Mouse (Mus musculus): ENCODE measurements around the gene Olfr411. TPM values are rescaled to one million over a fixed set of nuclear protein-coding genes. Genes with fewer than 3 reads are reported as not detected.

Gene Olfr411
- polyA plus RNA-seq, 1 experiment, result not detected

DNA sequence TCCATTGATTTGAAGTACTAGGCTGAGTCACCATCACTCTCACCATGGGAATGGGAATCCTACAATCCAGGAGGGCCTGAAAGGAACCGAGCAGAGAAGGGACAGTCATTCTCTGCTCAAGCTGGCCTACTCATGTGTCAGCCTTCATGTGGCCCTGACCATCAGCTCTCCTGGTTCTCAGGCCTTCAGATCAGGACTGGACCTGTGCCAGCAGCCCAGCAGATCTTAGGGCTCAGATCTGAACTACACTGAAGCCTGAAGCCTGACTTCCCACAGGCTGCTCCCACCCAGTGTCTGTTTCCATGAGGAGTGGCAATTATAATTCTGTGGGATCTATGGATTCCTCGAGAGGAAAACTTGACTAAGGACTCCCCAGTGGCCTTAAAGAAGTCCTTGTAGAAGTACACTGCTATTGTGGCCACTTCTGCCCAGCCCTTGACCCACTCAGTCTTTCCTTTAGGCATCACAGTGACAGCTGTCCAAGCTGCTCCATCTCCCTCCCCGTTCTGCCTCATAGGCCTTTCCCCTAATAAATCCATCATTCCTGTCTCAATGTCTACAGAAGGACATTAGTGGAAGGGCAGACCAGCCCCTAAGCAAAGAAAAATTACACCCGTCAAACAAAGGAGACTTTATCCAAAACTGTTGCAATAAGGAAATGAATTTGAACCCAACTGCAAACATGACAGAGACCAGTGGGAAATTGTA lies 26.9 kb upstream of the Olfr411 start:
- DNase-seq, result no peak
- H3K4me1 ChIP-seq (ENCODE audit: control insufficient read depth, insufficient read depth, low read length), result no peaks in the 10 kb centered on the region
- TF ChIP-seq CTCF (IDR thresholded peaks at IDR 0.05; ENCODE audit: borderline replicate concordance, insufficient read depth, low read depth, low read length) (no peak), POLR2A (IDR thresholded peaks at IDR 0.05; ENCODE audit: borderline replicate concordance, insufficient read depth, low read length) (no peak)
- no peaks in the 10 kb centered on the region for H3K27me3 ChIP-seq (ENCODE audit: control insufficient read depth, insufficient read depth, low read length)
- H3K4me3 ChIP-seq (replicated peaks; ENCODE audit: insufficient read depth, low read depth, low read length), result no peak overlapping the region
- H3K27ac ChIP-seq (ENCODE audit: insufficient read depth, low read length), result no peak overlapping the region
- WGBS, result 67% methylated on average over 4 of the region's 4 CpGs

DNA sequence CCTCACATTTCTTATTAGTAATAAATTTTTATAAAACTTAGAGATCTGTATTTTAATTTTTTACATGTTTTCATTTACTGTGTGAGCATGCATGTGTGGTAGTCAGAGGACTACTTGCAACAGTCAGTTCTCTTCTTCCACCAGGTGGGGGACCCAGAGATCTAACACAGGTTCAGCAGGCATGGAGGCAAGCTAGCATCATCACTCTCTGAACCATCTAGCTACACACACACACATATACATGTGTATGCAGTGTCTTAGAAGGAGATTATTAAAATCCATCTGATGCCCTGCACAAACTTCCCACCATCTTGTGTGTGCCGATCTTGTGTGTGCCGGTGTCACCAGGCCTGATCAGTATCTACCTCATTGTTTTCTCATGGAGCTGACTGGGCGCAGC lies 24.4 kb upstream of the Olfr411 start:
- no peaks in the 10 kb centered on the region for H3K27me3 ChIP-seq (ENCODE audit: control insufficient read depth, insufficient read depth, low read length)
- no peak overlapping the region for H3K4me3 ChIP-seq (replicated peaks; ENCODE audit: insufficient read depth, low read depth, low read length)
- peak; percentile 46 to 53 for DNase-seq
- no peak overlapping the region for H3K27ac ChIP-seq (ENCODE audit: insufficient read depth, low read length)
- TF ChIP-seq CTCF (IDR thresholded peaks at IDR 0.05; ENCODE audit: borderline replicate concordance, insufficient read depth, low read depth, low read length) (peak; percentile 85), POLR2A (IDR thresholded peaks at IDR 0.05; ENCODE audit: borderline replicate concordance, insufficient read depth, low read length) (no peak)
- H3K4me1 ChIP-seq (ENCODE audit: control insufficient read depth, insufficient read depth, low read length), result no peaks in the 10 kb centered on the region
- 90% methylated on average over 3 of the region's 3 CpGs for whole genome bisulfite sequencing

DNA sequence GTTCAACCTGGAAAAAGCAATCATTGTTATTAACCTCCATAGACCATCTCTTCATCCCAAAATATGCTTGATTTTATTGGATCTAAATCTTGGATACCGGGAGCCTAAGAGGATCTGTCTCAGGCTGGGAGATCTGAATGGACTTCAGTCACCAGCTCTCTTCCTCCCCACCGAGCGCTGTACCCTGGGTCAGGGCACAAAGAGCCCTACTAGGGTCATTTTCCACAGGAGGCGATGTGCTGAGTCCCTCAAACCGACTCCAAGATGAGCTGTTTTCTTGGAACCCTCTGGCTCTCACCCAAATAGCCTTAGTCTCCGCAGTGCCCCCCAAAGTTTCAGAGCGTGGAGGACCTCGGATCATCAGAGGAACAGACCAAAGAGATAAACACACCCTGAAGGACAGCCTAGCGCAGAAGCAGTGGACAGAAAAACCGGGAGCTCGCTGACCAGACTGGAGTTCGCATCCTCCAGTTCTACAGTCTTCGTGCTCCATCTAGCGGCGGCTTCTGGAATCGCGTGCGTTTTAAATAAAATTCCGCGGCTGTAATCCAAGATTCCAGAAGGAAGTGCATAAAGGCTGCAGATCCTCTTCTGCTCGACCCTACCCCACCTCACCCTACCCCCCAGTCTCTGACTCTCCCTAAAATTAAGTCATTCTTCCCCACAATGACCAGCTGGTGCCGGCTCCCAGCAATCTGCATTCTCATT lies 19.1 kb upstream of the Olfr411 start:
- H3K27me3 ChIP-seq (ENCODE audit: control insufficient read depth, insufficient read depth, low read length), result no peaks in the 10 kb centered on the region
- TF ChIP-seq CTCF (IDR thresholded peaks at IDR 0.05; ENCODE audit: borderline replicate concordance, insufficient read depth, low read depth, low read length) (peak; percentile 89), POLR2A (IDR thresholded peaks at IDR 0.05; ENCODE audit: borderline replicate concordance, insufficient read depth, low read length) (no peak)
- peak; percentile 52 to 79 for DNase-seq
- WGBS, result 10% methylated on average over 22 of the region's 22 CpGs
- no peak overlapping the region for H3K4me3 ChIP-seq (replicated peaks; ENCODE audit: insufficient read depth, low read depth, low read length)
- no peaks in the 10 kb centered on the region for H3K4me1 ChIP-seq (ENCODE audit: control insufficient read depth, insufficient read depth, low read length)
- no peak overlapping the region for H3K27ac ChIP-seq (ENCODE audit: insufficient read depth, low read length)

DNA sequence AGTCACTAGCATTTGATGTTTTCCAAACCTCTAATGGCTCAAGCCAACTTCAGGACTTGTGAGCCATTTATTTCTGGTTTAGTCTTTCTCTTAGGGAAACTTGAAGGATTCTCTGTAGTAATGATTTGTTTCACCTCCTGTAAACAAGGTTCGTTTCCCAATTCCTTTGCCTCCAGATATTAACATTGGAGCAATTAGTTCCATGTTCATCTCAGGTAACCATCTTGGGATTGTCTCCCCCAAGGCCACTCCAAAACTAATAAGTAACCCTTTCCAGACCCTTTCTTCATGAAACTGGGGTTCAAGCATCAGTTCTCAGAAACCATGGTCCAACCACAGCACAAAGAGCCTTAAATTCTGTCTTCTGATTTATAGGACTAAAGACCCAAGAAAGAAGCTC lies 9.3 kb upstream of the Olfr411 start, which contains the start of gene Olfr412:
Gene Olfr412 (plus strand): TSS at position 301 of the 400 bp plus-strand sequence.
- no peaks in the 10 kb centered on the region for H3K27me3 ChIP-seq (ENCODE audit: control insufficient read depth, insufficient read depth, low read length)
- H3K4me1 ChIP-seq (ENCODE audit: control insufficient read depth, insufficient read depth, low read length), result no peaks in the 10 kb centered on the region
- H3K27ac ChIP-seq (ENCODE audit: insufficient read depth, low read length), result no peak within 1 kb of the TSS
- TF ChIP-seq POLR2A (IDR thresholded peaks at IDR 0.05; ENCODE audit: borderline replicate concordance, insufficient read depth, low read length) (no peak), CTCF (IDR thresholded peaks at IDR 0.05; ENCODE audit: borderline replicate concordance, insufficient read depth, low read depth, low read length) (no peak)
- H3K4me3 ChIP-seq (replicated peaks; ENCODE audit: insufficient read depth, low read depth, low read length), result no peak within 1 kb of the TSS
- WGBS, result 67% methylated on average over 1 of the region's 1 CpGs
- DNase-seq, result no peak

DNA sequence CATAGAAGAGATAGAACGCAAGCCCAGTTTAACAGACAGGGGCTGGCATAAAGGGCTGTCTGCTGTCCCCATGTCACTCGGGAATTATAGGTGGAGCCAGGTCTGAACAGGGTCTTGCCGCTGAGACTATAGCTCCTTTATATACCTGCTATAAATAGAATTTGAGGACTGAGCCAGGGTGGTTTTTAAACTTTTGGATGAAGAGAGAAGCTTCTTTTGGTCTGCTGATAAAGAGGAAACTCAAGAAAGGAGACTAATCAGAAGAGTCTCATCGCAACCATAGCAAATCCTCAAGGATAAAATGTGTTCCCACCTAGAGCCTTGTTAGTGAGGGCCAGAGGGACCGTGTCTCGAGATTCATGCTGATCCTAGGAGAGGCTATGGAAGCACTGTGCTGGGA lies 14.5 kb downstream of the Olfr411 start, which contains the start of gene Olfr410:
Gene Olfr410 (minus strand): TSS at position 101 of the 400 bp plus-strand sequence.
- no peak for DNase-seq
- 79% methylated on average over 6 of the region's 6 CpGs for WGBS
- H3K4me3 ChIP-seq (replicated peaks; ENCODE audit: insufficient read depth, low read depth, low read length), result no peak within 1 kb of the TSS
- no peaks in the 10 kb centered on the region for H3K27me3 ChIP-seq (ENCODE audit: control insufficient read depth, insufficient read depth, low read length)
- H3K4me1 ChIP-seq (ENCODE audit: control insufficient read depth, insufficient read depth, low read length), result no peaks in the 10 kb centered on the region
- TF ChIP-seq POLR2A (IDR thresholded peaks at IDR 0.05; ENCODE audit: borderline replicate concordance, insufficient read depth, low read length), result no peak
- no peak for TF ChIP-seq CTCF (IDR thresholded peaks at IDR 0.05; ENCODE audit: borderline replicate concordance, insufficient read depth, low read depth, low read length)
- H3K27ac ChIP-seq (ENCODE audit: insufficient read depth, low read length), result no peak within 1 kb of the TSS

DNA sequence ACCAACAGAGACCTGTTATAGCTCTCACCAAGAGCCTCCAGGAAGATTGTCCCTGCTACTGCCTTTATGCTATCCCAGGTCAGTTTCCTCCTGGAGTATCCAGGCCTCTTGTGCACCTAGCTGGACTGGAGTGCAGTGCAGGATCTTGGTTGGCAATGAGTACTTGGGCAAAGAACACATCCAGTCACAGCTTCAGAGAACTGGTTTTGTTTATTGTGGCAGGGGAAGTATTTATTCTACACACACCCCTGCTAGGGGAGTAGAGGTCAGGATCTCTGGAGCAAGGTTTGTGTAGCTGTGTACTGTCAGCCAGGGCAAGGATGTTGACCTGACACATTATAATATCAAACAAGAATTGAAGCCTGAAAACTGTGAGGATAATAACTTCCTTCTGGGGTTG lies 23.7 kb downstream of the Olfr411 start:
- no peak overlapping the region for H3K27ac ChIP-seq (ENCODE audit: insufficient read depth, low read length)
- H3K27me3 ChIP-seq (ENCODE audit: control insufficient read depth, insufficient read depth, low read length), result no peaks in the 10 kb centered on the region
- no peaks in the 10 kb centered on the region for H3K4me1 ChIP-seq (ENCODE audit: control insufficient read depth, insufficient read depth, low read length)
- TF ChIP-seq POLR2A (IDR thresholded peaks at IDR 0.05; ENCODE audit: borderline replicate concordance, insufficient read depth, low read length) (no peak), CTCF (IDR thresholded peaks at IDR 0.05; ENCODE audit: borderline replicate concordance, insufficient read depth, low read depth, low read length) (no peak)
- no peak overlapping the region for H3K4me3 ChIP-seq (replicated peaks; ENCODE audit: insufficient read depth, low read depth, low read length)
- DNase-seq, result no peak

DNA sequence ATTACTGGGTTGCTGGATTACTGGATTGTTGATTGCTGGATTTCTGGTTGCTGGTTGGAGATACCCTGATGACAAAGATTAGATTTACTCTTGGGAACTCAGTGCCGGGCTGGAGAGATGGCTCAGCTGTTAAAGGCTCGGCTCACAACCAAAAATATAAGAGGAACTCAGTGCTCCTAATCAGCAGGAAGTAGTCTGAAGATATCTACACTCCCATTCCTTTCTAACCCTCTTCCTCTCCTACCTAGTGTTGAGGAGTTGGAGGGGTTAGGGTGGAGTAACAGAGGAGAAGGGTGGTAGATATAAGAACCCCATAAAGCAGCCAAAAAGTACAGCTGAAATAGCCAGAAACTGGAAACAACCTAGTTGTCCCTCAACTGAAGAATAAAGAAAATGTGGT lies 26.4 kb downstream of the Olfr411 start:
- H3K4me1 ChIP-seq (ENCODE audit: control insufficient read depth, insufficient read depth, low read length), result no peaks in the 10 kb centered on the region
- 56% methylated on average over 2 of the region's 2 CpGs for WGBS
- TF ChIP-seq CTCF (IDR thresholded peaks at IDR 0.05; ENCODE audit: borderline replicate concordance, insufficient read depth, low read depth, low read length) (no peak), POLR2A (IDR thresholded peaks at IDR 0.05; ENCODE audit: borderline replicate concordance, insufficient read depth, low read length) (no peak)
- H3K27ac ChIP-seq (ENCODE audit: insufficient read depth, low read length), result no peak overlapping the region
- H3K4me3 ChIP-seq (replicated peaks; ENCODE audit: insufficient read depth, low read depth, low read length), result no peak overlapping the region
- DNase-seq, result no peak
- no peaks in the 10 kb centered on the region for H3K27me3 ChIP-seq (ENCODE audit: control insufficient read depth, insufficient read depth, low read length)

Other genes with a start within 250 kb of the Olfr411 start
- not detected in 2 replicates for gene Olfr401, start 238.9 kb downstream of the Olfr411 start, polyA plus RNA-seq (2012; rRNA removed)
- not detected in 2 replicates for gene Olfr402, start 199.1 kb downstream of the Olfr411 start, polyA plus RNA-seq (2012; rRNA removed)
- gene Olfr403, start 166.4 kb downstream of the Olfr411 start, polyA plus RNA-seq (2012; rRNA removed), result not detected in 2 replicates
- gene Olfr43, start 141.3 kb downstream of the Olfr411 start, polyA plus RNA-seq (2012; rRNA removed), result not detected in 2 replicates
- gene Olfr406, start 92.8 kb downstream of the Olfr411 start, polyA plus RNA-seq (2012; rRNA removed), result not detected in 2 replicates
- gene Olfr59, start 68.9 kb downstream of the Olfr411 start, polyA plus RNA-seq (2012; rRNA removed), result not detected in 2 replicates
- gene Olfr410, start 14.6 kb downstream of the Olfr411 start, polyA plus RNA-seq (2012; rRNA removed), result not detected in 2 replicates
- gene Olfr412, start 9.4 kb upstream of the Olfr411 start, polyA plus RNA-seq (2012; rRNA removed), result not detected in 2 replicates